Mouse (Mus musculus) cerebellum, adult 2 months (tissue): Measurements from ENCODE around the gene Sec23ip.

ENCODE experiments used
- CTCF ChIP-seq: fragments of 200-500 bp; IDR thresholded peaks from 2 replicates; pipeline ENCODE4 v1.5.1; 2011; ENCODE audit warnings: low read depth, mild to moderate bottlenecking, control low read depth, low read length, moderate library complexity, borderline replicate concordance; ENCODE audit not compliant: insufficient read depth
- POLR2A ChIP-seq: fragments of 200-500 bp; IDR thresholded peaks from 2 replicates; pipeline ENCODE4 v1.6.1; 2011; ENCODE audit warnings: low read length, control low read depth, borderline replicate concordance; ENCODE audit not compliant: insufficient read depth

DNA sequence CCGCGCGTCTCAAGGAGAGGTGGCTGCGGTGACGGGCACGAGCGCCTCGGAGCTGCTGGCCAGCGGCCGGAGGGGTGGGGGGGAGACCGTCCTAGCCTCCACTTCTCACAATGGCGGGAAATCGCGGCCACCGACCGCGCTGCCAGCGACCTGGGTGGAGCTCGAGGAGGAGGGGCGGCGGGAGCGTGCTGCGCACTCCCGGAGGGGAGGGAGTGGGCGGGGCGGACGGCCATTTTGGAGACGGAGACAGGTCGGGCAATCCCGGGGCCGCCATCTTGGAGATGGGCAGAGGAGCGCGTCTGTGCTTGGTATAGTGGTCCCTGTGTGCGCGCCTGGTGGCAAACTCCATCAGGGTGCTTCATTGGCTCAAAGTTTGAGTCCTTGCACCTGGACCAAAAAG lies 4.4 kb upstream of the Sec23ip start, which contains the start of gene Mcmbp:
- TF ChIP-seq CTCF, result no peak
- peak; percentile 60 for TF ChIP-seq POLR2A
